Mouse (Mus musculus): ENCODE results near the gene Lamc2.

DNA sequence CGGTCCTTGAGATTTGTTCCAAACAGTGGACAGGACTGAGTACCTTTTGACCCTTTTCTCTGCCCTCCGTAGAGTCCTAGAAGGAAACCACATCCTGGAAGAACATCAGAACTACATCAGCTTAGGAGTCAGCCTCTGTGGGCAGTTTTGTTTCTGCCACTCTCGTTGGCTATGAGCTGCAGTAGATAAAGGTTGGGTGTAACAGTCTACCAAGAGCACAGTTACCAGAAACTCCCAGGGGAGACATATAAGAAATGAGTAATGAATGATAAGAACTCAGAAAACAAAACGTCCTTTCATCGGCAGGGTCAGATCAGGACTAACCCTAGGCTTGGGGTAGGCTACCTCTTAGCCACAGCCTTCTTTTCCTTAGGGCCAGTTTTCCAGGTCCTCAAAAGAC, 64.9 kb downstream of the Lamc2 start:
- TF ChIP-seq CTCF (IDR thresholded peaks at IDR 0.05; ENCODE audit: insufficient read depth, low read length) (no peak), POLR2A (IDR thresholded peaks at IDR 0.05; ENCODE audit: borderline replicate concordance, extremely low read depth, low read depth, low read length) (no peak)

Measured in lung, adult 2 months (tissue).